Mouse (Mus musculus) adrenal gland, adult 2 months (tissue): Measurements from ENCODE around the gene Nubp1. TPM values are rescaled to one million over a fixed set of nuclear protein-coding genes. Genes with fewer than 3 reads are reported as not detected.
A peak's percentile ranks its signal among the peaks of the same experiment; 100 is the strongest.

Experiments
- DNase-seq: peaks from one replicate; pipeline ENCODE4 v3.0.0; 2021
- long read RNA-seq: library from polyadenylated mRNA; stranded (forward); transcript quantifications from one replicate; pipeline ENCODE4 v2.0.0, GENCODE M21; 2021
- polyA plus RNA-seq: library from polyadenylated mRNA; depleted of rRNA; stranded (reverse); fragments of >200 nt; gene quantifications from 2 replicates; pipeline ENCODE4 v1.2.3, GENCODE M21; 2012; rRNA removed
- total RNA-seq, 2 experiments: library from RNA; stranded (reverse); gene quantifications; 2 replicates each; pipeline ENCODE4 v1.2.3; 2021

Nubp1 gene
- total RNA-seq (10 to 100 TPM; 25.8 to 27.9 TPM), polyA plus RNA-seq (17.2 and 19.7 TPM in 2 replicates)
- long read RNA-seq, transcript Nubp1-201 (11 exons, 2,121 nt) = major isoform, 44 of 49 reads
- long read RNA-seq, partial matches to known transcripts = 0 of 49 reads
- long read RNA-seq, other reads (novel, unspliced or antisense) = 4 of 49 reads

DNA sequence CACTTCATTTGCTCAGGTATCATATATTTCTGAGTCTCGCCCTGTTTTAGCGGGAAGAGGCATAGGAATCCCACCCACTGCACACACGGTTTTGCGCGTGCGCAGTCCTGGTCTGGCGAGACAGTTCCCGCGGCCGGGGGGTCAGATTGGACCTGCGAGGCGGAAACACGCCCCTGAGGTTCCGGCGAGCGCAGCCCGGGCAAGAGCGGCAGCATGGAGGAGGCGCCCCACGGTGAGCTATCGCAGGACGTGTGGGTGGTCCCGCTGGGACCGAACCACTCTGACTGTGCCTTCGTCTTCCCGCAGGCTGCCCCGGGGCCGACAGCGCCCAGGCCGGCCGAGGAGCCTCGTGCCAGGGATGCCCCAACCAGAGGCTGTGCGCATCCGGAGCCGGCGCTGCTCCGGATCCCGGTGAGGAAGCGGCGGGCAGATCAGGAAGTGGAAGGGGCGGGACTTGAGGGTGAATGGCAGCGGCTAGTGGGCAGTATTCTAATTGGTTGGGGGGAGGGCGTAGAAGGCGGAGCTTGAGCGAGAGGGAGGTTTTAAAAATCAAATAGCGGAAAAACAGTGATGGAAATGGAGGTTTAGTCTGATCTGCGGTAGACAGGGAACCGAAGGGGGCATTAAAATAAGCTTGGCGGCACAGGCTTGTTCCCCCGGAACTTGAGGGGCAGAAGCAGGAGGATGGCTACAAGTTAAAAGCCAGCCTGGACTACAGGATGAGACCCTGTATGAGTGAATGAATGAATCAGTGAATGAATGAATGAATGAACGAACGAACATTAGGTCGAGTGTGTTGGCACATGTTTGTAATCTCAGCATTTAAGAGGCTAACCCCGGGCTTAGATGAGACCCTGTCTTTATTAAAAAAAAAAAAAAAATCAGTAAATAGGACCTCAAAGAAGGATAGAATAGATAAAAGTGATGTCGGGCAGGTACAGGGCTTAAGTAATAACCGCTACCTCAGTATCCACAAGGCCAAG is at the start of gene Nubp1:
Gene Nubp1, plus strand, starts transcription at position 185 of the 983 bp plus-strand sequence.
- DNase-seq = peak; percentile 96

DNA sequence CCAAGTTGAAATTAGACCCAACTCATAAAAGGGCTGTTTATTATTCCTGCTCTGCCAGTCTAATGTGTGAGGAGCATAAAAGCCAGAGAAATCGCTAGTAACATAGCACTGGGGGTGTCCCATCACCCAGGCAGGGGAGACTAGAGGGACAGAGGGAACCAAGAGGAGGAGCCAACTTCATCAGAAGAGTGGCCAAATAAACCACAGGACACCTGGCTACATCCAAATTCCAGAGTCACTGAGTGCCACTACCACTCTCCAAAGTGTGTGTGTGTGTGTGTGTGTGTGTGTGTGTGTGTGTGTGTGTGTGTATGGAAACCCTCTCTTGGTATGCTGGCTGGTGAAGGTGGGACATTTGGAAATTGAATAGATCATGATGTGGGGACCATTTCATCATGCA is 48.7 kb upstream of the Nubp1 start:
- DNase-seq = no peak

DNA sequence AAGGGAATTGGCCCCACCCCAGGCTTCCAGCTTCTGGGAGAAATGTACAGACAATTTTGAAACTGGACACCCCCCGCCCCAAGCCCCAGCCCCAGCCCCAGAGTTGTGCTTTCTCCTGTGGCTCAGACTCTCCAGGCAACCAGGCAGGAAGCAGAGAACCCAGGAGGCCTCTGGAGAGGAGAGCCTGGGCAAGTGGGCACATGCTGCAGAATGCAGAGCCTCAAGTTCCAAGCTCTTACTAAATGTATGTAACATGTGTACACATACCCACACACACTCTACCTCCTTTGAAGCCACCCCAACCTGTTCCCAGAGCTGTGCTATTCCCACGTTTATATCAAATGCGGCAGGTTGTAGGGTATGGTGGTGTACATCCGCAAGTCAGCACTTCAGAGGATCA is 46.0 kb upstream of the Nubp1 start:
- no peak for DNase-seq

DNA sequence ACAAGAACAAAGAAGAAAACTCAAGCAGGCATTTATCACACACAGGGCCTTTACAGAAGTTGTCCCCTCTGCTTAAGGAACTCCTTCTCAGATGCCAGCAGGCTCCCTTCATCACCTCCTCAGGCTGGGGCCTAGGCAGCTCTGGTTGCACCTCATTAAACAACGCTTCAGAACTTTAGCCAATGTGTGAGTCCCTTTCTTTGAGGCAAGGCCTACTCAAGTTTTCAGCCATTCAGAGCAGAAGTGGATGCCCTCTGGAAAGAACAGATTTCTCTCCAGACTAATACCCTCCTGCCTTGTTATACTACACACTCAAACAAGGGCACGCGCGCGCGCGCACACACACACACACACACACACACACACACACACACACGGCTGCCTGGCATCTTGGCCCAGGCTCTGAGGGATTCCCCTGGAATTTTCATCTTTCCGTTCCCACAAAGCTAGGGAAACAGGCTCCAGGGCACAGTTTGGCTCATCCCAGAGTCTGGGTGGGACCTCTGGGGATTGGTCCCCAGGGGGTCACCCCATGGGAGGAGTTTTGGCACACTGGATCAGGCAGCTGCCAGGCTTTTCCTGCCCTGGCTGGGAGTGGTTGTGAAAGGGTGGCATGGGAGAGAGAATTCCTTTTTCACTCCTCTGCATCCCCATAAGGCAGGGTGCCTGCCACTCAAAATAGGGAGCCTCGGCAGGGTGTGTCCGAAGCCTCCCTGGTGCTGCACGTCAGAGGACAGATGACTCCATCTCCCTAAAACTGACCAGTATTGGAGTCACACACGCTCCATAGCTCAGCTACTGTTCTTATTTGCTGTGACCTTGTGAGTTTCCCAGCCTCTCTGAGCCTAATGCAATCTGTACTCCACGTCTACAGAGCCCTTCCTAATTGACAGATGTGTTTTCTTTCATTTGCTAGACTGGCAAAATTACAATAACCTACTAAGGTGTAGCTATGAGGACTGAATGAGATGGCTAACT is 45.2 kb upstream of the Nubp1 start:
- peak; percentile 37 for DNase-seq

DNA sequence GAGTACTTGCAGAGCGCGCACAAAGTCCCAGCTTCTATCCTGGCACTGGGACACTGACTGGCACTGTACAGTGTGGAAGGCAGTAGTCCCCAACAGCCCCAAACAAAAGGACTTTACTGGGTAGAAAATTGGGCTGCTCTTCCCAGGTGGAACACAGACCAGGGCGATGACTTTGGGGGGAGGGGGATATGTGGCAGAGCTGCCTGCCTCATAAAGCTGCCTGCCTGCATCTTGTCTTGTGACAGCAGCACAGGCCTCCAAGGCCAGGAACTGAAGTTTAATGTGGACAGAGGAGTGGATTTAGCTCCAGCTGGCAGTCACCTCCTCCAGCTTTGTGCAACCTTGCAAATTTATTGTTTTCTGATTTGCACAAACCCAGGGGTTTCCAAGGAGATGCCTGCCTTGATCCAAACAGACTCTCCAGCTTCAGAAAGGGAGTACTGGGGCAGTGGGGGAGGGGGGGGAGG is 42.2 kb upstream of the Nubp1 start:
- DNase-seq = peak; percentile 35

DNA sequence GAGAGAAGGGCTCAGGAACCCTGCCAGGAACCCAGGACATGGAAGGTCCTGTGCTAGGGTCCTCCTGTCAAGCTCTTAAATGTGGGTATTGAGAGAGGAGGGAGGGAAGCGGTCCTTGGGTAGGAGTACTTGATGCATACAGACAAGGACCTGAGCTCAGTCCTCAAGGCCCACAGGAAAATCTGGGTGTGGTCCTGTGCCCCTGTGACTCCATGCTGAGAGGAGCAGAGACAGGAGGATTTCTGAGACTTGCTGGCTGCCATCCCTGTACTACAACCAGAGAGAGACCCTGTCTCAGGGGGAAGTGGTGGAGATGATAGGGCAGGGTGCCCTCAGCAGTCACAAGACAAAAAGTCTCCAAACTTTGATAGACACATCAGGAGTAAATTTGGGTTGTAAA is 41.8 kb upstream of the Nubp1 start:
- no peak for DNase-seq

DNA sequence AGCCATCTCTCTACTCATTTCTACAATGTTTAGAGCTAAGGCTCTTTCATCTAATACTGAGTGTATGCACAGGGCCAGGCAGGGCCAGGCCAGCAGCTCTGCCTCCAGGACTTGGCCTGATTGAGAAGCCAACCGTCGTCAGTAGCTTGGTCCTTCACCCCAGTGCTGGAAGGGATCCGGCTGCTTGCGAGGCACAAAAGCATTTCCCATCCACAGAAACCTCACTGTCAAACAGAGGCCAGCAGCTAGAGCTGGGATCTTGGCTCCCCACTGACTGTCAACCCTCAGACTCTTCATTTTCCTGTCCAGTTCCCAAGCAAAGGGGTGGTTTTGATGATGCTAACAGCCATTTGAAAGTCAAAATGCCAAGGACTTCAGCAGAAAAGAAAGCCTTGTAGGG is 39.4 kb upstream of the Nubp1 start:
- peak; percentile 10 for DNase-seq

DNA sequence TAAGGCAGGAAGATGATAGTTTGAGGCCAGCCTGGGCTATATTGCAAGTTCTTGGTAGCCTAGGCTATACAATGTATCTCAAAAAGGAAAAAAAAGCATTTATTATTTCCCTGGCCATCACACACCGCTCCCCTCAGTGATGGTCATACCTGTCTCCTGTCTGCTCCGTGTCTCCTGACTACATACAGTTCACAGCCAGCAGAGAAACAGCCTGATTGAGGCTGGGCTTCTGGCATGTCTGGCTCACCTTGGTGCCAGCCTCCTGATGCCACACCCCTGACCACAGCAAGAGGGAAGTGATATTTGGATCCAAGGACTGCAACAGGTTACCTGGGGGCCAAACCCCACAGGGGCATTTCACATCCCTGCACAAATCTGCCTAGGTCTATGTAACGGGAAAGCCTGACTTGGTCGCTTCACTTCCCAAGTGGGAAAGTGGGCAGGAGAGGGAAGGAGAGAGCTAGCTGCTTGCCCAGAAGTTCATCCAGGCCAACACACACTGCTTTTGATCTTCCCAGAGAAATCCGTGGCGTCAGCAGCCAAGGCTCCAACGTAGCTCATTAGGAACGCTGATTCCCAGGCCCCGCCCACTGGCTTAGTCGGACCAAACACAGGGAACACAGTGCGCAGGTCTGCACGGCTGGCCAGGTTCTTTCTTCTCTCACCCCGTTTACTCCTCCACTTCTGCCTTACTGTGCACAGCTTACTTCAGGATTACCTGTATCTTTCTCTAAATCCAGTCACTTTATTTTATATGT is 37.3 kb upstream of the Nubp1 start:
- DNase-seq = peak; percentile 81

DNA sequence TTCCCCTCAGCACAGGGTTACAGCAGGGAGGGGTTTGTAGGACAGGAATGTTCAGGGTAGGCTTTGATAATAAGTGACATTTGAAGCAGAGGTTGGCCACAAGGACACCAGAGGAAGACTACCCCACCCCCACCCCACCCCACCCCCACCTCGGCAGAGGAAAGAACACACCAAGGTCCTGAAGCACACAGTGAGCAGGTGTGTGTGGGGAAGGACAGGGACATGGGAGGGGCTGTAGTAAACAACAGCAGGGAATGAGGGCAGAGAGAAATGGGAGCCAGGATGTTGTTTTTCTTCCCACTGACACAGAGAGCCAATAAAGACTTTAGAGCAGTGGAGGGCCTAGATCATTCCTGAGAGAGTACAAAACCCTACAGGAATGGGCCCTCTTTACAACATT is 34.5 kb upstream of the Nubp1 start:
- DNase-seq = no peak

DNA sequence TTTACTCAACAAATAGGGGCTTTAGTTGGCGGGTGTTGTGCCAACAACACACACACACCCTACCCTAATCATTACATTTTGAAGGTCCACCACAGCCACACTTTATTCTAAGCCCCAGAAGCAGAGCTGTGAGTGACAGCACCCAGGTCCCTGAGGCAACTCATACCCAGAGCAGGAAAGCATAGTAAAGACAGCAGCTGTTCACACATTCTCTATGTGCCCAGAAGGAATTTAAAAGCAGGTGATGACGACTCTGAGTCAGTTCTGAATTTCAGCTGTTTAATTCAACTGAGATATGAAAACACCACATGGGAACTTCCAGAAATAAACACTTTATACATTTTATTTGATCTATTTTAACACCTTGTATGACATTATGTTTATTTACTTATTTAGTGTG is 32.2 kb upstream of the Nubp1 start:
- no peak for DNase-seq

DNA sequence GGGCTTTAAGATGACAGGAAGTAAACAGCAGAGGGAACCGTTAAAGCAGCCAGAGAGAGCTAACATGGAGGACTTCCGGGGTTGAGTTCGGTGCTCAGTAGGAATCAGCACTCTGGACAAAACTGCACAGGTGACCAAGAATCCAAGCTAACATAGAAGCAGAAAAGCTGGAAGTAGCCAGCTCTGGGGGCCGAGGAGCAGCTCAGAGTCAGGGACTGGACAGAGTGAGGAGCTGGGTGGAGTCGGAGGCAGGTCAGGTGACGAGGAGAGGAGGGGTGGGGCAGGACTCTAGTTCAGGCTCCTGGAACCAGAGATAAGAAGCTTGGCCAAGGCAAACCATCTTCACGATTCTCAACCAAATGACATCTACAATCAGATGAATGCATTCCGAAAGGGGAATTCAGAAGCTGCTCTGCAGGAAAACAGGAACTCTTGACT is 27.7 kb upstream of the Nubp1 start:
- peak; percentile 23 for DNase-seq

DNA sequence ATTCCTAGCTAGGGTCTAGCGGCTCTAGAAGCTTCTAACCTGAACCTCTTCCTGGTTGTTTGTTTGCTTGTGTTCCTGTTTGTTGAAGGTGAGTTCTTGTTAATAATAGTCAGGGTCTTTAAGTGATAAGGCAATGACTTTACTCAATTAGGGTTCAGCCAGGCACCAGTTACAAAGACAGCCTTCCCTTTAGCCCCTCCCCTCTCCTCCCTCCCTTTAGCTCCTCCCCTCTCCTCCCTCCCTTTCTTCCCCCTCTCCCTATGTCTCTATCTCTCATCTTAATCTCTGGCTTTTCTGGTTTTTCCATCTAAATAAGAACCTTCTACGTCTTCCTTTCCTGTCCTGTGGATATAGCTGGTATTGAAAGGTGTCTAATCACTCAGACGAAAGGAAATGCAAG is 27.2 kb upstream of the Nubp1 start:
- DNase-seq = no peak

DNA sequence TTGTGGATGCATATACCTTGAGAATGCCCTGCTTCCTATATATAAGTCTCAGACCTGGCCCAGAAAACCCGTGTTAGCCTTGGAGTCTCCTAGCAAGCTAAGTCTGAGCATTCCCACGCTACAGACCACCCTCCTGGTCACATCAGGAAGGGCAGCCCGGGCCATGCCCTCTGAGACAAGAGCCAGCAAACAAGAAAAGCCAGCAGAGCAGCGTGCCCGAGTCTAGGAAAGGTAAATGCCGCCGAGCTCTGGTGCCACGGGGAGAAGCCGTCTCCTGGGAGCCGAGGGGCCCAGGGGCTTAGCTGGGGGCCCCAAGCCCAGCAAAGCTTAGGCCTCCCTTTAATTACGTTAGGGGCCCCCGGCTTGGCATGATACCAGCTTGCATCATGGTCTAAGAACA is 26.5 kb upstream of the Nubp1 start:
- no peak for DNase-seq

DNA sequence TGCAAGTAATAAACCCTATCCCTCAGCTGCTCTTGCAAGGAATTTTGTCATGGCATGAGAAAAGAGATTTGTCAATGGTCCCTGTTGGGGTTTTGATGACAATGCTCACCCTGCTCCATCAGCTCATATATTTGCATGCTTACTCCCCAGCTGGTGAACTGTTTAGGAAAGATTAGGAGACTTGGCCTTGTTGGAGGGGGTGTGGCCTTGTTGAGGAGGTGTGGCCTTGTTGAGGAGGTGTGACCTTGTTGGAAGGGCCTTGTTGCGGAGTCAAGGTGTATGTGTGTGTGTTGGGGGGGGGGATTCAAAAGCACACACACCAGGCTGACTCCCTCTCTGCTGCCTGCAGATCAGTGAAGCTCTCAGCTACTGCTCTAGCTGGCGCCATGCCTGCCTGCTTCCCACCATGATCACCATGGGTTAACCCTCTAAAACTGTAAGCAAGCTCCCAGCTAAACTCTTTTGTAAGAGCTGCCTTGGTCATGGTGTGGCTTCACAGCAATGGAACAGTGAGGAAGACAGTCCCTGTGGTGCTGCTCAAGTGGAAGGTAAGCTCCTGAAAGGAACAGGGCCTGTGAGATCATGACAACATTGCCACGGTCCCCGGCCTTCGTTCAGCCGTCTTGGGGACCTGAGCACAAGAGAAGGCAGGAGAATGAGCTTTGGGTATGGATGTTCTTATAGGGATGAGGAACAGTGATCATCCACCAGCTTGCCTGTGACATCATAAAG is 22.9 kb upstream of the Nubp1 start:
- DNase-seq = no peak

DNA sequence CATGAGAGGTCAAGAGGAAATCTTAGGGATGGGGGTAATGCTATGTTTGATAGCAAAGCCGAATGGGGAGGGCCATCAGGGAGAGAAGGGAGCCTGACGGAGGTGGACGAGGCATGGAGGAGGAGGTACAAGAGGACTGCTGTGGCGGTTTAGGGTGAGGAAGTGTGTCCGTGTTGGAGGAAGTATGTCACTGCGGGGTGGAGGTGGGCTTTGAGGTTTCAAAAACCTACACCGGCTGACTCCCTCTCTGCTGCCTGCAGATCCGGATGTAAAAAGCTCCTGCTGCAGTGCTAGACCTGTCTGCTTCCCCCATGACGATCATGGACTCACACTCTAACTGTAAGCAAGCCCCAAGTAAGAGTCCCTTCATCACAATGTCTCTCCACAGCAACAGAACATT is 19.2 kb upstream of the Nubp1 start:
- DNase-seq = no peak

DNA sequence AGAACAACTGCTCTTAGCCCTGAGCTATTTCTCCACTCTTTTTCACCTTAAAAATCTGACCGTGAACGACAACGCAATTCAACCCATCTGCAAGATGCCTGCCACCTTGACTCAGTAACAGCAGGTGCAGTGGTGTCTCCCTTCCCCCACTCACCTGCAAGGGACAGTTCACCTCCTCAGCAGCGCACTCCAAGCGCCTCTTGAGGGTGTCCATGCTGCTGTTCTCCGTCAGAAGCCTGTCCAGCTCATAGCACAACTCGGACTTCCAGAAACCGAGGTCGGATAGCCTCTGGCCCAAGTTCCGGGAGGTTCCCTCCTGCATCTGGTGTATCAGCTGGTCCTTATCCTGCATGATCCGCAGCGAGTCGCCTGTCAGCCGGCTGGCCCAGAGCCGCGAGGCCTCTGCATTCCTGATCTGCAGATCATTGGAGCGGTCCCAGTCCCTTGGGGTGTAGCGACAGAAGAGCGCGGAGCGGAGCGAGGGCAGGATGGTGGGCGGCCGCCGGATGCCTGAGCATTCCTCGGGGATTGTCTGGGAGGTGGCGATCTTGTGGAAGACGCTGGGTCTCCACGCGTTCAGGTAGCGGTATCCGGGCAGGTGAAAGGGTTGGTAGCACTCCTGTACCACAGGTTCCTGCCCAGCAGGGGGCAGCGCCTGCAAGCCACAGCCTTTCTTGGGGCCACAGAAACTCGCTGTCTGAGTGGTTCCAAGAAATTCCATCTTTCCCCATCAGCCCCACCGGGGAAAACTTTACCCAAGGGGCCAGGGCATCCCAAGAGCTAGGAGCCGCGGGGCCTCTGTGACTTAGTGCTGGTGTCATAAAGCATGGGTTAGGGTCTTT is 16.8 kb upstream of the Nubp1 start, which contains the start of gene Tekt5:
Gene Tekt5, minus strand, starts transcription at position 792 of the 842 bp plus-strand sequence.
- peak; percentile 57 for DNase-seq

DNA sequence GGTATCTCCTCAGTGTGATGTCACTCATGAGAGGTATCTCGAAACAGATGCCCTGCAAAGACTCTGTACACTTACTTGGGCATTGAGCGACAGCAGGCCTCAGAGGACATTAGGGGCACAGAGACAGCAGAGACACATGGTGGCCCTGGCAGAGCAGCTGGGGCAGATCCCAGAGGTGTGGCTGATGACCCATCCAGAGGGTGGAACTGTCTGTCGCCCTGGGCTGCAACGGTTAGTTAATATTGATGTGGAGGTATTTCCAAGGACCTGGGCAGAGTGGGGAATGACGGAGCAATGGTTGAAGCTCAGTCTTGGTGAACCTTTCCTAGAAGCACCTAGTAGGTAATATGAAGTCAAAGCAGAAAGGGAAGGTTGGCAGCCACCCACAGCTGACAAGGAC is 13.0 kb upstream of the Nubp1 start:
- DNase-seq = no peak

DNA sequence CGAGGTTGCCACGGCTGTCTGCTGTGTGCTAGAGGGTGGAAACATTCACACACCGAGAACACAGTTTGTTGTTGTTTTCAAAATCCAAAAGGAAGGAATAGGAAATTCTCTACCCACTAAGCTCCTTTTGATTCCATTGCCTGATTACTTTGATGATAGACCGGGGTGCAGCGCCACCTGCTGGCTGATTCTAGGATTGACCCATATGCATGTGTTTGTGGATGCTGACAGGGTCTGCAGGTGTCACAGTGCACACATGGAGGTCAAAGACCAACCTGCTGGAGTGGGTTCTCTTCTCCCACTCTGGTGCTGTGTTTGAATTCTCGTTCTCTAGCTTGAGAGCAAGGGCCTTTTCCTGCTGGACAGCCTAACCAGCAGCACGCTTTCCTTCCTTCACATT is 12.6 kb upstream of the Nubp1 start:
- DNase-seq = peak; percentile 77

DNA sequence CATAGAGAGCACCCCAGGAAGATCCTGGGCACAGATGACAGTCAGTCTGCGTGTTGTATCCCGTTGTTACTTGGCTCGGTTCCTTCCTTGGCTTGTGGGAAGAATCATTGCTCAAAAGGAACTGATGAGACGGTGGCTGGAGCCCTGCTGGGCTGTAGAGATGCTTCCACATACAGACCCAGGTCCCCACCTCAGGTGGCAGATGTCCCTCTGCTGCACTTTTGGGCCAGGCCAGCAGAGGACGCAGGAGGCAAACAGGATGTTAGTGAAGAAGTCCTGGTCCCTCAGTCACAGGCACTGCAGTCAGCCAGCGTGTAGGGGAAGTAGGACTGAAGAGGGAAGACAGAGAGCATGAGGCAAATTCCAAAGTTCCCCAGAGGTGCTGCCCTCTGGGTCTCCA is 4.2 kb downstream of the Nubp1 start:
- DNase-seq = peak; percentile 24

DNA sequence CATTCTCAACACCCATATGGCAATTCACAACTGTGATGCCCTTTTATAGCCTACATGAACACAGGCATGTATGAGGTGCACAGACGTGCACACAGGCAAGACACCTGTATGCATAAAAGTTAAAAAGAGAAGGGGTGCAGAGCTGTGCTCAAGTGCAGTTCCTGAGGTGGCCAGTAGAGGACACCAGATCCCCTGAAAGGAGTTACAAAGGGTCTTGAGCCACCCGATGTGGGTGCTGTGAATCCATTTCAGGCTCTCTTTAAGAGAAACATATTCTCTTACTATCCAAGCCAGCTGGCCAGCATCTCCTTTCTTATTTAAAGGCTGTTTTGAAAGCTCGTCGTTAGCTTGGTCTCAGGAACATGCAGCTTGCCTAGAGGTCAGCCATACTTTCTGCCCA is 5.1 kb downstream of the Nubp1 start:
- DNase-seq = no peak
